Mouse (Mus musculus) embryonic facial prominence, embryonic 14.5 days (tissue): ENCODE results near the gene Hist2h2ac. TPM values are rescaled to one million over a fixed set of nuclear protein-coding genes. Genes with fewer than 3 reads are reported as not detected.
"Not testable (repeated sequence)": the region's sequence is repeated elsewhere in the genome, so short reads cannot be mapped to it uniquely, and the experiment has no call there.

ENCODE experiments used
- ATAC-seq: fragments of 200-750 bp; cut with Nextera tagmentation; 2 replicates; pipeline ENCODE4 v1.8.0; 2017; ENCODE audit warnings: low read depth, moderate number of reproducible peaks, moderate TSS enrichment
- DNase-seq: peaks from one replicate; pipeline ENCODE4 v3.0.0-alpha.2; 2015; ENCODE audit warnings: low spot score
- H3K27ac ChIP-seq: fragments of 300-500 bp; sonication (generic); replicated peaks from 2 replicates; pipeline ENCODE4 v1.5.1; 2014; ENCODE audit warnings: low read depth, mild to moderate bottlenecking, low read length, moderate library complexity
- H3K27me3 ChIP-seq: fragments of 300-500 bp; sonication (generic); replicated peaks from 2 replicates; pipeline ENCODE4 v1.6.1; 2014; ENCODE audit warnings: low read length; ENCODE audit not compliant: control insufficient read depth, insufficient read depth
- H3K36me3 ChIP-seq: fragments of 300-500 bp; sonication (generic); 2 replicates; pipeline ENCODE4 v1.6.1; 2014; ENCODE audit warnings: low read length, mixed read lengths; ENCODE audit not compliant: control insufficient read depth, insufficient read depth
- H3K4me1 ChIP-seq: fragments of 300-500 bp; sonication (generic); 2 replicates; pipeline ENCODE4 v1.6.1; 2014; ENCODE audit warnings: antibody characterized with exemption, low read length; ENCODE audit not compliant: control insufficient read depth, insufficient read depth
- H3K4me2 ChIP-seq: fragments of 300-500 bp; sonication (generic); 2 replicates; pipeline ENCODE4 v1.6.1; 2014; ENCODE audit warnings: low read depth, mild to moderate bottlenecking, low read length, moderate library complexity, mixed read lengths
- H3K4me3 ChIP-seq: fragments of 300-500 bp; sonication (generic); 2 replicates; pipeline ENCODE4 v1.5.1; 2014; ENCODE audit warnings: low read depth, mild to moderate bottlenecking, low read length
- H3K9ac ChIP-seq: fragments of 300-500 bp; sonication (generic); 2 replicates; pipeline ENCODE4 v1.6.1; 2014; ENCODE audit warnings: low read depth, mild to moderate bottlenecking, low read length, moderate library complexity, mixed read lengths
- H3K9me3 ChIP-seq: fragments of 300-500 bp; sonication (generic); 2 replicates; pipeline ENCODE4 v1.6.1; 2016; ENCODE audit warnings: low read length; ENCODE audit not compliant: control insufficient read depth
- WGBS: fragments of 180-500 bp; shearing (Covaris S2); extraction: QIAGEN DNeasy Blood & Tissue Kit; methylation state at CpG from one replicate; pipeline ENCODE4 v1.1.7; 2014; 5-methylcytosine and 5-hydroxymethylcytosine counted together
- polyA plus RNA-seq: library from polyadenylated mRNA; unstranded; fragments of >200 nt; fragmentation: Nextera tagmentation; extraction: Ambion mirVana; gene quantifications from 2 replicates; pipeline ENCODE4 v1.2.1, GENCODE M21; 2014

Hist2h2ac gene
- 8.4 and 10.0 TPM in 2 replicates for polyA plus RNA-seq

- H3K4me3 ChIP-seq: peak within 1 kb of the TSS; percentile 66
- H3K4me1 ChIP-seq: peaks cover 25% of the 10 kb centered on the region
- ATAC-seq (peak; percentile 91), DNase-seq (peak; percentile 98)
- no peaks in the 10 kb centered on the region for H3K9me3 ChIP-seq
- H3K4me2 ChIP-seq: peak within 1 kb of the TSS; percentile 88
- H3K27me3 ChIP-seq: no peaks in the 10 kb centered on the region
- no peaks in the 10 kb centered on the region for H3K36me3 ChIP-seq
- H3K27ac ChIP-seq: peak within 1 kb of the TSS; percentile 98
- H3K9ac ChIP-seq: peak within 1 kb of the TSS; percentile 92
- WGBS: under 1% methylated on average over 41 of the region's 43 CpGs
These were observed at the start of gene Hist2h2ac, which contains the start of gene Hist2h2be for GRCm38 (mm10) chr3:96220765-96221639. Hist2h2ac (minus strand) TSS chr3:96220880. Hist2h2be (plus strand) TSS chr3:96221119.

GRCm38 (mm10) chr3:96269511-96270474 is 49.1 kb upstream of the Hist2h2ac start, which contains the start of gene Hist2h2bb:
Hist2h2bb (plus strand) TSS chr3:96269752.
- ATAC-seq (peak; percentile 95), DNase-seq (peak; percentile 100)
- H3K4me1 ChIP-seq: peaks cover 5% of the 10 kb centered on the region
- H3K9ac ChIP-seq: peak within 1 kb of the TSS; percentile 80
- peak within 1 kb of the TSS; percentile 50 for H3K4me3 ChIP-seq
- under 1% methylated on average over 45 of the region's 45 CpGs for WGBS
- H3K27ac ChIP-seq: peak within 1 kb of the TSS; percentile 98
- peak within 1 kb of the TSS; percentile 79 for H3K4me2 ChIP-seq
- no peaks in the 10 kb centered on the region for H3K27me3 ChIP-seq
- no peaks in the 10 kb centered on the region for H3K36me3 ChIP-seq
- H3K9me3 ChIP-seq: no peaks in the 10 kb centered on the region

- under 1% methylated on average over 8 of the region's 44 CpGs for WGBS
- peak; percentile 5 for ATAC-seq
- H3K9me3 ChIP-seq, H3K36me3 ChIP-seq, DNase-seq, H3K27me3 ChIP-seq: not testable (repeated sequence)
- H3K27ac ChIP-seq: peak overlapping the region; percentile 98
- H3K4me3 ChIP-seq: peak overlapping the region; percentile 50
- H3K9ac ChIP-seq: peak overlapping the region; percentile 71
- peaks cover 14% of the 10 kb centered on the region for H3K4me1 ChIP-seq
- peak overlapping the region; percentile 79 for H3K4me2 ChIP-seq
These were observed 48.2 kb upstream of the Hist2h2ac start for GRCm38 (mm10) chr3:96268776-96269378.

- peak within 1 kb of the TSS; percentile 79 for H3K4me2 ChIP-seq
- DNase-seq: peak; percentile 97
- peak within 1 kb of the TSS; percentile 98 for H3K27ac ChIP-seq
- H3K9me3 ChIP-seq: no peaks in the 10 kb centered on the region
- no peaks in the 10 kb centered on the region for H3K36me3 ChIP-seq
- ATAC-seq: peak; percentile 72
- peak within 1 kb of the TSS; percentile 50 for H3K4me3 ChIP-seq
- peaks cover 15% of the 10 kb centered on the region for H3K4me1 ChIP-seq
- 24% methylated on average over 28 of the region's 30 CpGs for WGBS
- no peaks in the 10 kb centered on the region for H3K27me3 ChIP-seq
- peak within 1 kb of the TSS; percentile 71 for H3K9ac ChIP-seq
These were observed 47.5 kb upstream of the Hist2h2ac start, which contains the start of gene Hist2h3b for GRCm38 (mm10) chr3:96268051-96268775. Hist2h3b (plus strand) TSS chr3:96268654.

GRCm38 (mm10) chr3:96267541-96267940 is 46.9 kb upstream of the Hist2h2ac start:
- WGBS: 77% methylated on average over 4 of the region's 4 CpGs
- Histone ChIP-seq H3K36me3 (no peaks in the 10 kb centered on the region), H3K4me2 (peak overlapping the region; percentile 55), H3K9ac (no peak overlapping the region), H3K4me1 (peaks cover 15% of the 10 kb centered on the region), H3K4me3 (no peak overlapping the region; the same call in 1 of the 2 replicates), H3K9me3 (no peaks in the 10 kb centered on the region), H3K27me3 (no peaks in the 10 kb centered on the region), H3K27ac (peak overlapping the region; percentile 94)
- ATAC-seq: no peak
- no peak for DNase-seq

- WGBS: 85% methylated on average over 8 of the region's 8 CpGs
- no peak overlapping the region for H3K4me3 ChIP-seq
- no peak overlapping the region for H3K27ac ChIP-seq
- no peak overlapping the region for H3K9ac ChIP-seq
- no peaks in the 10 kb centered on the region for H3K27me3 ChIP-seq
- peaks cover 18% of the 10 kb centered on the region for H3K4me1 ChIP-seq
- ATAC-seq: no peak
- H3K9me3 ChIP-seq: no peaks in the 10 kb centered on the region
- DNase-seq: no peak
- H3K36me3 ChIP-seq: no peaks in the 10 kb centered on the region
- no peak overlapping the region for H3K4me2 ChIP-seq
These were observed 45.5 kb upstream of the Hist2h2ac start for GRCm38 (mm10) chr3:96266132-96266710.

- Histone ChIP-seq H3K4me1 (peaks cover 18% of the 10 kb centered on the region), H3K4me3 (peak overlapping the region; percentile 59; the same call in 1 of the 2 replicates), H3K9me3 (no peaks in the 10 kb centered on the region), H3K36me3 (no peaks in the 10 kb centered on the region), H3K27me3 (no peaks in the 10 kb centered on the region), H3K27ac (peak overlapping the region; percentile 99), H3K4me2 (peak overlapping the region; percentile 76), H3K9ac (peak overlapping the region; percentile 75)
- ATAC-seq (no peak), DNase-seq (no peak)
- 72% methylated on average over 7 of the region's 7 CpGs for WGBS
These were observed 43.8 kb upstream of the Hist2h2ac start for GRCm38 (mm10) chr3:96264404-96264949.
